Mouse (Mus musculus): ENCODE measurements around the gene Atp6v0a1.

Gene Atp6v0a1

DNA sequence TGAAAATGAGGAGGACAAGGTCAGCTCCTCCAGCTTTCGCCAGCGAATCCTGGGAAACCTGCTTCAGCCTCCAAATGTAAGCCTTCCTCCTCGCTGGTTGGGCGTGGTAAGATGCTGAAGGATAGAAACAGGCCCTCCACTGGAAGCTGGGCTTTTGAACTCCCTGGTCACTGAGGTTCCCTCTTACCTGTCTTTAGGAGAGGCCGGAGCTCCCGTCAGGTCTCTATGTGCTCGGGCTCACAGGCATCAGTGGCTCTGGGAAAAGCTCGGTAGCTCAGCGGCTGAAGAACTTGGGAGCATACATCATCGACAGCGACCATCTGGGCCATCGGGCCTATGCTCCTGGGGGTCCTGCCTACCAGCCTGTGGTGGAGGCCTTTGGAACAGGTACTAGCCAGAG lies 75.6 kb downstream of the Atp6v0a1 start:
- DNase-seq (ENCODE audit: low spot score) = no peak

DNA sequence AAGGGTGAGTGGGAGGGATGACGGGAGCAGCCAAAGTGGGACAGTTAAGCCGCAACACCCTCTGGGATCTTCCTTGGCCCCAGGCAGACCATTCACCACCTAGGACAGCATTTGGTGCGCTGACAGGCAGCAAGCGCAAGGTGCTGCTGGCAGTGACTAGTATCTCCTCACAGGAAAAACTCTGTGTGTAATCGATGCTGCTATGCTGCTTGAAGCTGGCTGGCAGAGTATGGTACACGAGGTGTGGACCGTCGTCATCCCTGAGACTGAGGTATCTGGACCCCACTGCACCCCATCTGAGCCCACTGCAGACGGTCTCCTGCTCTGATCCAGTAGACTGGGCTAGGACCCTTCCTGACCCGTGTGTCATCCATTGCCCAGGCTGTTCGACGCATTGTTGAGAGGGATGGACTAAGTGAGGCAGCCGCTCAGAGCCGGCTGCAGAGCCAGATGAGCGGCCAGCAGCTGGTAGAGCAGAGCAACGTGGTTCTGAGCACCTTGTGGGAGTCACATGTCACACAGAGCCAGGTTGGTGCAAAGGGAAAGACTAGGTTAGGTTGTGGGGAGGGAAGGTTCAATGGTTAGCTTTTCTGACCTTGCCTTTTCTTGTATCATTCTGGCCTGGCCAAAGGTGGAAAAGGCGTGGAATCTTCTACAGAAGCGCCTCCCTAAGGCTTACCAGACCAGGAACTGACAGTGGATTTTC lies 76.5 kb downstream of the Atp6v0a1 start:
- no peak for DNase-seq (ENCODE audit: low spot score)

DNA sequence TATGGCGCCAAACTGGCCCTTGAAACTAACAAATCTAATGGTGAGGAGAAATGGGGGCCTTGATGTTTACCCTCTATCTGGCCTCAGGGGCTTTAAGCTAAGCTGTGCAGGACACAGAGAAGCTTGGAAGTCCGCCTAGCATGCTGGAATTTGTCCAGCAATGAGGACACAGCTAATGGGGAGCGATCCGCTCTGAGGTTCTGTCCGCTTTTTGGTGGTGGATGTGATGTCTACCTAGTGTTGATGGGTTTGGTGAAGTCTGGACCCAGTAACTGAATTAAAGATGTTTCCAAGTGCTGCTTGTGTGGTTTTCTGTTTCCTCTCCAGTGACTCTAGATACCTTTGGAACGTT lies 77.0 kb downstream of the Atp6v0a1 start:
- DNase-seq (ENCODE audit: low spot score) = no peak

DNA sequence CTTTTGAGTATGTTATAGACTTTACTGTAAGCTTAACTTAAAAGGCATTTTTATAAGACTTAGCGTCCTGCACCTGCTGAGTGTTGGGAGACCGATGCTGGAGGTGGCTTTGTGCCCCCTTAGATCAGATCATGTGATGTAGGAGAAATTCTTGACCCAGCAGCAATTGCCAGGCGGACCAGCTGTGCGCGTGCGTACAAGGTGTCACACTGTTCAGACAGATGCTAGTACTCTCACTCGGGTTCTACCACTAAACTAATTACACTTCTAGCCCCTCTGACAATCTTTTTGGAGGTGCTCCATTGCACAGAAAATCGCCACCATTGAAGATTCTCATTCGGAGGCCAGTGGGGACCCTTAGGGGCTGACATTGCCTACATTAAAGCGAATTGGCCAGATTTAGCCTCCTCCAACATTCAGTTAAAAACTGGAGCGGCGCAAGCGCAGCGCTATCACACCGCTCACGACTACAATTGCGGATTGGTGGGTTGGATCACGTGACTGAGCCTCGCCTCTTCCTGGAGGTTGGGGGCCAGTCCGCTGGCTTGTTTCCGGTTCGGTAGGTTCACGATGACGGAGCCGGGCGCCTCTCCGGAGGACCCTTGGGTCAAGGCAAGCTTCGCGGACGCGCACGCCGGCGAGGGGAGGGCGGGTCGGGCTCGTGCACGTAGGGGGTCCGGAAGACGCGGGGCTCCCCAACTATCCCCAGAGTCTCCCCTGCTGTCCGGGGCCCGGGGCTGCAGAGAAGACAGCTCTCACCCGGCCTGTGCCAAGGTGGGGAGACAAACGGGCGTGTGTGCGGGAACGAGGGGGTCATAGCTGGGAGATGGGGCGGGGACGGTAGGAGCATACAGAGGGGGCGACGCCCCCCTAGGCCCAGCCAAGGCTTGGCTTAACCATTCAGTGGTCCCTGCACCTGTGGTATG lies 77.8 kb downstream of the Atp6v0a1 start, which contains the start of gene Mlx:
Gene Mlx, plus strand, starts transcription at position 522 of the 926 bp plus-strand sequence.
- DNase-seq (ENCODE audit: low spot score) = peak; percentile 74

DNA sequence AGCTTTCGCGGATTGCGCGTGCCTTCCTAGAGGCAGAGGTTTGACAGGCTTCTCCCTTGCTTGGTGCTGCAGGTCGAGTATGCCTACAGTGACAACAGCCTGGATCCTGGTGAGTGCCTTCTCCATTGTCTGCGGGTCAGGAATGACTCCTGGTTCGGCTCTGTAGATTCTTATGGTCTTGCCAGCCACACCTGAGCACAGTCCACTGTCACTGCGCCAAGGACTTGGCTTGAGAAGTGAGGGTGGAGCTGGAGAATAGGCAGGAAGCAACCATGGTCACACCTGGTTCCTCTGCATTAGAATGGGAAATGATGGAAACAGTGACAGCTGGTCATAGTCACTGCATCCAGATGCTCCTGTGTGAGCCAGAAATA lies 78.4 kb downstream of the Atp6v0a1 start:
- no peak for DNase-seq (ENCODE audit: low spot score)

DNA sequence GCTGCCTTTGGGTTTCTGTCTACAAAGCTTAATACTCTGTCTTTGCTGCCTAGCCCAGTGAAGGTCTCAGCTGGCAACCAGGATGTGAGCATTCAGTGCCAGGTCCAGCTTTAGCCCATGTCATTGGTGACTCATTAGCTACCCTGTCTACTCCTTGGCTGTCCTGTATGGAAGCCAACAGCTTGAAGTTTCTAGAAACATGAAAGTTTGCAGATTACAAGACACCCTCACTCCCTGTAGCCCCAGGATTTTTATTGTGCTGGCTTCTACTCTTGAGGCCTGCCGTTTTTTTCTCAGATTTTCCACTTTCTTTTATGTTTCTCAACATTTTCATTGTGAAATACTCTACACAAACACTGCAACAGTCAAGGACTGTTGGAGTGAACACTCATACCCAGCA lies 80.7 kb downstream of the Atp6v0a1 start:
- no peak for DNase-seq (ENCODE audit: low spot score)

DNA sequence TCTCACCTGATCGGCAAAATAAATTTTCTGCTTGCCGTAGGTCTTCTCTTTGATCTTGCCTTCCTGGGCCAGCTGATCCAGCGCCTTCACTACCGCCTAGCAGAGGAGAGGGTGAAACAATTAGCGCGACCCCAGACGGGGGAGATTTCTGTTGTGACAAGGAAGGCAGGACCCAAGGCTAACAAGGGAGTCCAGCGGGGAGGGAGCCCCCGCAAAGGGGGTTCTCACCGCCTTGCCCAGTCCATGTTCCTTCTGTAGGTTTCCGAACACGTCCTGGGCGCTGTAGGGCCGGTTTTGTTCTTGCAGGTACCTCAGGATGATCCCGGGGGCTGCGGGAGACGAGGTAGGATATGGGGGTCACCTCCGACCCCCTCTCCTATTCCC lies 85.7 kb downstream of the Atp6v0a1 start:
- no peak for DNase-seq (ENCODE audit: low spot score)

DNA sequence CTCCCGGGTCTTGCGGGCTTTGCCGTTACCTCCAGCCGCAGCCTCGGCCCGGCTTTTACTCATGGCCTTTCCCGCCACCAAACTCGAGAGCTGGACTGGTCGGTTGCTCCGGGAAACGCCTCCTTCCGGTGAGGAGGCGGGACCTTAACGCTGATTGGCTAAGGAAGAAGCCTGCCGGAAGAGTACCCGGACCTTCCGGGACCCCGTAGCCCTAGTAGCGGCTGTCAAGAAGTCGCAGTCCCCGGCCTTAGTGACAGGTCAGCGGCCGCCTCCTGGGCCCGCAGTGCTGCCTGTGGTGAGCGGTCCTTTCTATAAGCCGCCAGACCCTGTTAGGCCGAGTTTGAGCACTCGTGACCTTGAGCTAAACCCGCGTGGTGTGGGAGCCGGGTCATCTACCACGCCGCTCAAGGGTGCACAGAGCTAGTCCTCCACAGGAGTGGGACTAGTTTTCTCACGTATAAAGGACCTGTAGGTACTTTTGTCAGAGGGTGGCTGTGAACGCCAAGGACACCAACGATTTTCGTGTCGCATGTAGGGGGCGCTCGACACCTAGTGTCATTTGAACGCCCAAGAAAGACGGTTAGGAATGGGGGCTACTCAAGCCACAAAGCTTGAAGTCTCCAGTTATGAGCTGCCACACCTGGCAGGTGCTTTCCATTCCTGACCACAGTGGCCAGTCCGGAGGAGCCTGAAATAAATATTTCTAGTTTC lies 86.2 kb downstream of the Atp6v0a1 start, which contains the start of gene Psmc3ip:
Gene Psmc3ip, minus strand, starts transcription at position 123 of the 711 bp plus-strand sequence.
- DNase-seq (ENCODE audit: low spot score) = peak; percentile 88

DNA sequence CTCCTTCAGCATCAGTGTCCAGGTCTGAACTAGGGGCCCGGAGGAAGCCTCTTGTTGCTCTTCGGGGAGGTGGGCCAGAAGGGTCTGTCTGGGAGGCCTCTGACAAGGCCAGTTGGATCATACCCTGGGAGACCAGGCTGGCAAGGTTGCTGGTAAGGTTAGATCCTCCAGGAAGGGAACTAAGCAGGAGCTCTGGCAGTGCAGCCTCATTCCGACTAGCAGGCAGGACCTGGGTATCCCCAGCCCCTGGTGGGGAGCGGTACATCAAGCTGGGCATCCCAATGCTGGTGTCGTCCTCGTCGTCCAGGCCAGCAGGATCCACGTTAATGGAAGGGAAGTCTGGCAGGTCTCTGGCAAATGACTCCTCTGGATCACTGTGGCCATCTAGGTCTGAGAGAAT lies 89.0 kb downstream of the Atp6v0a1 start:
- DNase-seq (ENCODE audit: low spot score) = no peak

DNA sequence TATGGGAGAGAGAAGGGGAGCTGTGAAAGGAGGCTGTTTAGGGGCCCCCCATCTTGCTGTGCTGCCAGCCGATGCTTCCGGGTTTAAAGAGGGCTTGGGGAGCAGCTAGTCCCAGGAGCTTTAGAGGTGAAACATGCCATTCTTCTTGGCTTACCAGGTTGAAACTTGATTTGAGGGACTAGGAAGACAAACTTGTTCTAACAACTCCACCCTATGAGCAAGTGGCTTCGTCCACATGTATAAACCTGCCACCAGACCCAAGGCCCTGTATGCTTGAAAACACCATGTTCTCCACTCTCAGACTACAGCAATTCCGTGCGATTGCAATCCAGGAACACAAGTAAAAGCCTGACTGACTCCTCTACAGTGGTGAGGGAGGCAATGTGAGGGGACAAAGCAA lies 93.8 kb downstream of the Atp6v0a1 start:
- DNase-seq (ENCODE audit: low spot score) = no peak

DNA sequence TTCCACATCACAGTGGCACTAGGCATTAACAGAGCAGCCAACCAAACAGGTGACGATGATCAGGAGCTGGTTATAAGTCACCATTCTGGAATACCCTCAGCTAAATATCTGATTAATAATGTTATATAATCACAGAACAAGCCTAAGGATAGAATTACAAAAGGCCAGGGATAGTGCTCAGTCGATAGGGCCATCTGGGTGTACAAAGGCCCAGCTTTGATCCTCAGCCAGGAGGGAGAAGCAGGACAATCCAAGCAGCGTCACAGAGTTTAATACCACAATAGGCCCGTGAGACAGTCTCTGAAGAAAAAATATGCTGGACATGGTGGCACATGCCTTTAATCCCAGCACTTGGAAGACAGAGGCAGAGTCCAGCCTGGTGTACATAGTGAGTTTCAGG lies 100.1 kb downstream of the Atp6v0a1 start:
- DNase-seq (ENCODE audit: low spot score) = no peak

DNA sequence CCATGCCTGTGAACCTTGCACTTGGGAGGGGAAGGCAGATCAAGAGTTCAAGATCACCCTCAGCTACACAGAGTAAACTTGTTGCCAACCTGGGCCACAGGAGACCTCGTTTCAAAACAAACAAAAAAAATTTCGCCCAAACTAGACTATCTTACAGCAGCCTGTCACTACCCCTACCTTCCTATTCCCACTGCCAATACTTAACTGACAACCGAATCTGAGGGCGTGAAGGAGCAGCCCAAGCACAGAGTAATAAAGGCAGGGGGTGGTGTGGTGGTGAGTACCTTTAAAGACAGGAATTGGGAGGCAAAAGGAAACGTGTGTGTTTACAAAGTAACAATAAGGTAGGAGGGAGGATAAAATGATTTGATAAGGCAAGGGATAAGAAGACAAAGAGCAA lies 101.5 kb downstream of the Atp6v0a1 start:
- DNase-seq (ENCODE audit: low spot score) = no peak

DNA sequence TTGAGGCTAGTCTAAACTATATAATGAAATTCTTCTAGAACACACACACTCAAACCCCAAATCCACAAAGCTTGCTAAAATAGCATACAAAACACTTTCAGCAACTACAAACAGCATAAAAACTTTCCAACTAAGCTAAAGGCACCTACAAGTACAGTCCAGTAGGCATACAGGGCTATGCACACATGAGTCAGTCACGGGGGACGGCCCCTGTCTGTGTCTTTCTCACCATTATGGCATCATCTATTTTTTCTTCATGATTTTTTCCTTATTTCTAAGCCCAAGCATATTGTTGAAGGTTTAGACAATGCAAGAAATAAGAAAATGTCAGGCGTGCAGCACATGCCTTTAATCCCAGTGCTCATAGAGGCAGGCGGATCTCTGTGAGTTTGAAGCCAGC lies 101.9 kb downstream of the Atp6v0a1 start:
- DNase-seq (ENCODE audit: low spot score) = no peak

DNA sequence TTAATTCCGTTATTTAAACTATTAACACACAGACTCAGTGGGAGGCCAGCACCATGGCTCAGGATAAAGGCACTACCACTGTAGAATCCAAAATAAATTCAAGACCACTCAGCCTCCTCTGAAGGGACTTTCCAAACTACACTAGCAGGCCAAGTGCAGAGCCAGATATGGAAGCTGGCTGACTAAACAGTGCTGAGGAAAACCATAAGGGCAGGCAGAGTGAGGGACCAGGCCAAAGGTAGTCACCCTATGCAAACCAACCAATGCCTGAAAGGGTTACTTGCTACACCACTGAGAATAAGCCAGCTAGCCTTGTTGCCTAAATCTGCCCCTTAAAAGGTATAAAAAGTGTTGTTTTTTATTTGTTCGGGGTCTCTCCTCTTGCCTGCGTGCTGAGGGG lies 102.9 kb downstream of the Atp6v0a1 start:
- DNase-seq (ENCODE audit: low spot score) = no peak
